Mouse (Mus musculus): ENCODE data around the gene Plcd1.

The Plcd1 gene

DNA sequence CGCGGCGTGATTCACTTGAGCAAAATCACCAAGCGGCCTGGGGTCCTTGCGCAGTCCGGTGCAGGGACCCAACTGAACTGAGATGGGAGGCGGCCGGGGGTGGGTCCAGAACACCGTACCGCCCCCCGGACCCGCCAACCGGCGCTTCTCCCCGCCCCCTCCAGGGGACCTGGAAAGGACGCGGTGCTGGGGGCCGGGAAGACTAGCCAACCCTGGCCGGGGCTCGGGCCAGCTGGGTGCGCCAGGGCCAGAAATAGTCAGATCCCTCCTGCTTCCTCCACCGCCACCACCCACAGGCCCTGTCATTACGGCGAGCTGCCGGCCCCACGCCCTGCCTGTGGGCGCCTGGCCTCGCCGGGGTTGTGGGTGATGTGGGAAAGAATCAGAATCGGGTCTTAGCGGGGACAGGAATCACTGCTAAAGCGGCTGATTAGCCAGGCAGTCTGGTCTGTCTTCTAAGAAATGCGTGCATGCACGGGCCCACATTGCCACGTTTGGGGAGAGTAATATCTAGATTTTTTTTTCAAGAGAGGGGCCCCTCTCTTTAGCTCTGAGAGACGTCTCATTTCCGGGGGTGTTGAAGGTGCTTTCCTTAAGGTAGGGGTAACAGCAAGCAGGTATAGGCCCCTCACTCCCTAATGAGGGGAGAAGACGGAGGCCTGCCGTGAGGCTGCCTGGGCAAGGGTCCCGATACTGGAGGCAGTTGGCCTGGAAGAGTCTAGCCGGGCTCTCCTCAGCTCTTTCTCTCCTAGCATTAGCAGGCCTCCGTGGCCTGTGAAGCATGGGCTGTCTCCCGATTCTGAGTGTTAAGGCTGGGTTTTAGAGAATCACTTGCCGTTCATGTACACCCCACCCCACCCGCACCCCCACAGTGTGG lies at the start of gene Plcd1:
Plcd1 (minus strand) TSS at position 84 of the 877 bp plus-strand sequence.
- peak; percentile 52 to 69 for DNase-seq (ENCODE audit: low spot score in 2 of 2)

DNA sequence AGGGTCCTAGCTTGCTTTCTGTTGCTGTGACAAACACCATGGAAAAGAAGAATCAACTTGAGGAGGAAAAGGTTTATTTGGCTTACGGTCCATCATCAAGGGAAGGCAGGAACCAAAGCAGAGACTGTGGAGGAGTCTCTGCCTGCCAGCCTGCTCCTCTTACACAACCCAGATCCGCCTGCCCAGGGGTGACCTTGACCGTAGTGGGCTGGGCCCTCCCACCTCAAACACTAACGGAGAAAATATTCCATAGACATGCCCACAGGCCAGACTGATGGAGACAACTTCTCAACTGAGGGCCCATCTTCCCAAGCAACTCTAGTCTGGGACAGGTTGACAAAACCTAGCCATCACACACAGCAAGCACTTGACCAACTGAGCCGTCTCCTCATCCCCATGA lies 48.8 kb upstream of the Plcd1 start:
- DNase-seq (ENCODE audit: low spot score in 2 of 2) = no peak

DNA sequence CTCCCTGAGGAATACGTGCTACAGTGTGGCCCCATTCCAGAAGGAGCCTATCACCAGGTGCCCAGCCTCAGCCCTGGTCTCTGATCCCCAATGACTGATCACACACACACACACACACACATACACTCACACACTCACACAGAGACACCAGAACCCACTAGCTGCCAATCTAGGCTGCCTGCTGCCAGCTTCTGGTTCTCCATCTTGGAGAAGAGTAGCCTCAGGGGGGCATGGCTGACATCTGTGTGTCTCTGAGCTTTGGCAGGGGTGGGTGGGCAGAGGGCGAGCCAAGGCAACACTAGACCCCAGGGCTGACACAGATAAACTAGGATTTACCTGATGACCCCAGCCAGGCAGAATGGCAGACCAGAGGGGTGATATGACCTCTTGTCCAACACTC lies 45.5 kb upstream of the Plcd1 start:
- no peak for DNase-seq (ENCODE audit: low spot score in 2 of 2)

DNA sequence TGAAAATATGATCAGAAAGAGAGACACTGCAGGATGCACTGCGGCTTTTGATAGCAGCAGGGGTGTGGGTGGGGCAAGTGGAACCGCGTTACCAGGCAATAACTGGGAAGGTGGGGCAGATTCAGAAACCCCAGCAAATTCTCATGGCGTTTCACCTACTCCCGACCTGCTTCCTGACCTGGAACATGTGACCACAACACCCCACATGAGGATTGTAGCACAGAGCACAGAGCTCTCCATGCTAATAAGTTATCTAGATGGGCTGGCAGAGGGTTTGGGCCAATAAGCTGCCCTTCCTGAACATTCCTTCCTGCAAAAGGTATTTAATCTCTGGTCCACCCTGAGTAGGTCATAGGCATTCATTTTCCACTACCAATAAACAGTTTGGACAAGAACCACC lies 37.4 kb upstream of the Plcd1 start:
- no peak for DNase-seq (ENCODE audit: low spot score in 2 of 2)

DNA sequence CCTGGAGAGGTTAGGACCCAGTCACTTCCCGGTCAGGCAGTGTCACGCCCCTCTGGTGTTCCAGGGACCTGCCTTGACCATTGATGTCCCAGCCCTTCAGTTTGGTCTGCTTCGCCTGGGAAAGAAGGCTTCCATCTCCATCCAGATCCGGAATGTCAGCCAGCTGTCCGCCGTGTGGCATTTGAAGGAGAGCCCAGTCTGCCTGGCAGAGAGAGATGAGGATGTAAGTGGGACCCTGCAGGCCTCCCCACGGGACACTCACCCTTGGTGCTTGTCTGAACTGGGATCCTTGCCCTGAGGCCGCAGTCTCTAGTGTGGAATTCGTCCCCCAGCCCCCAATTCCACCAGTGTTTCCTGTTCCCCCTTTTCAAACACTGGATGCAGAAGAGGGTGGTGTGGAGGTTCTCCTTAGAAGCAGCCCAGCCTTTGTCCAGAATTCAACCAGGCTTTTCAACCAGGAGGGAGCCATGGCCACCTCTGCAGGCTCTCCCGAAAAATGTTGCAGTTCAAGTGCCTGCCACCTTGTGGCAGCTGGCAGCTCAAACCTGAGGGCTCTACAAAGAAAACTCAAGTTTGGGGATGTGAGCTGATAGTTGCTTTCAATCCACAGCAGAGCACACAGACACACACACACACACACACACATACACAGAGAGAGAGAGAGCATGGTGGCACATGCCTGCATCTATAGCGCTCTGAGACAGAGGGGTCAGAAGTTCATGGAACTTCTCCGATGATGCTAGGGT lies 35.3 kb upstream of the Plcd1 start:
- DNase-seq (ENCODE audit: low spot score in 2 of 2) = no peak

DNA sequence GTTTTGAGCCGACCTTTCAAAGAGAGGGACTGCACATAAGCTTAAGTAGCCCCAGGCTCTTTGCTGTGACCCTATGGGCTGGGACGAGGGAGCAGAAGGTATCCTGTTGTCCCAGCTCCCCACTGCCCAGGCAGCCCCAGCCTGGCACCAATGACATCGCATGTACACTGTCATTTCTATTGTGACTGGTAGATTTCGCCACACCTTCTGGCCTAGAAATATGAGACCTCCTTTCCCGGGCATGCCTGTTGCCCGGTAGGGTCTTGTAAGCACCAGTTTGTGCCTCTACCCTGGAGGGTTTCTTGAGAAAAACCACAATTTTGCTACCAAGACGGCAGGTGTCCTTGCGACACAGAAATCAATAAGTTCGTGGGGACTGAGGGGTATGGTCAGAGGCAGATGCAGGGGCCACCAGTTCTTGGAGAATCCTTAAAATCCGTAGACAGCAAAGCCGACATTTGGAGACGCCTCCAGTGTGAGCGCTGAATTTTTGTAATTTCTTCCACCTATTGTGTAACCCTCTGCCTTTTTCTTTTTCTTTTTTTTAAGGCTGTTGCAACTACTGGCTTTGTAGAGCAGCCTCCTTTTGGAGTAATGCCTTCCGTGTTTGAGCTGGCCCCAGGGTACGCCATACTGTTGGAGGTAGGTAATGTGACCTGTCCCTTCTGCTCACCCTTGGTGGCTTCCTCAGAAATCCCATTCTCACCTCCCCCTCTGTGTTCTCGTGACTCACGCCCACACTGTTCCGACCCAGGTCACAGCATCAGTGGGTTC lies 29.5 kb upstream of the Plcd1 start:
- DNase-seq (ENCODE audit: low spot score in 2 of 2) = no peak

DNA sequence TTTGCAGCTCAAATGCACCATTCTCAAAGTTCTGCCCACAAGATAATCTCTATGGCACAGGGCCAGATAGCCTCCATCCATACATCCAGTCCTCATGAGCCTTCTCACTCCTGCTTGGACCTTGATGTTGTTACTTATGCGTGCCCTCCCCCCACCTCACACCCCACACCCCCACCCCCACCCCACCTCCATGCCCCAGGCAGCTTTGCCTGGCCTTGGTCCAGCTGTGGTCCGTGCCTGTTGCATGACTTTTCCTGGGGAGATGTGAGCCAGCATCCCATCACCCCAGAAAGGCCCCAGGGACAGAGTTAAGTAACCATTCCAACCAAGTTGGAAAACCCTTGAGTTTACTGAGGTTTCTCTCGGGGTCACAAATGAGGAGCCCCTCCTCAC lies 26.9 kb upstream of the Plcd1 start:
- no peak for DNase-seq (ENCODE audit: low spot score in 2 of 2)

DNA sequence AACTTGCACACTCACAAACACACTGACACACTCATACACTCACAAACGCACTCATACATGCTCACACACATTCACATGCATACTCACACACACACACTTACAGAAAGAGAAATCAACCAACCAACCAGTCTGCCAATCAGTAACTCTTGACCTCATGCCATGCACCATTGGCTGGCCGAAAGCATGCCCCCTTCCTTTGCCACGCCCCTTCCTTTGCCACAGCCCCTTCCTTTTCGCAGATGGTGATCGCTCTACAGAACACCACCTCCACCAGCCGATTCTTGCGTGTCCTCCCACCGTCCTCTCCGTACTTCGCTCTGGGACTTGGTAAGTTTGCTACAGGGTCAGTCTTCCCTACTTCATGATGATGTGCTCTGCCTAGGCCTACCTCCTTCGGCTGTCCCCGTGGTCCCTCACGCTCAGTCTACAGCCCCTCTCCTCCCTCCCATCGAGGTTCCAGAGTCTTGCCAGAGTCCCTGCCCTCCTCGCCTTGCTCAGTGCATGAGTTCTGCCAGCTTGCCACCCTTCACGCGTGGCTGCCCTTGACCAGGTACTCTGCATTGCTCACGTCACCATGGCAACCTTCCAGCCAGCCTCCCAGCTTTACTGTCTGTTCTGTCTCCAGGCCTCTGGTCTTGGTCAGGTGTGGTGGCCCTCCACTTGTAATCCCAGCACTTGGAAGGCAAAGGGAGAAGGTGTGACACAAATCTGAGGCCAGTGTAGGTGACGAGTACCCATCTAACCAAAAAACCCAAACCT lies 26.3 kb upstream of the Plcd1 start:
- no peak for DNase-seq (ENCODE audit: low spot score in 2 of 2)

DNA sequence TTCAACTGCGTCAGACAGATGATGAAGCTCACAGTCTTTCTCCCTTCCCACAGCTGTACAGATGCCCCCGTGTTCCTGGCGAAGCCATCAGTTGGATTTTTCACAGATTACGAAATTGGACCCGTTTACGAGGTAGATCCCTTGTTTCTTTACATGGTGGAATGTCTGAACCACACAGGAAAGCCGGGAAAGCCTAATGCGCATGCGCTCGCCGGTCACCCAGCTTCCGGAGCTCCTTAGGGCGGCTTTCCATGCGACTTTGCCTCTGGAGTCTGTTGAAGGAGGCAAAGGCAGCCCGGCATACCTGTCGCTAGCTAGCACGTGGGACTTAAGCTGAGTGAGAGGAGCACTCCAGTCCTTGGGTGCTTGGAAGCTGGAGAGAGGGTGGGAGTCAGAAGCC lies 21.6 kb upstream of the Plcd1 start:
- DNase-seq (ENCODE audit: low spot score in 2 of 2) = no peak

DNA sequence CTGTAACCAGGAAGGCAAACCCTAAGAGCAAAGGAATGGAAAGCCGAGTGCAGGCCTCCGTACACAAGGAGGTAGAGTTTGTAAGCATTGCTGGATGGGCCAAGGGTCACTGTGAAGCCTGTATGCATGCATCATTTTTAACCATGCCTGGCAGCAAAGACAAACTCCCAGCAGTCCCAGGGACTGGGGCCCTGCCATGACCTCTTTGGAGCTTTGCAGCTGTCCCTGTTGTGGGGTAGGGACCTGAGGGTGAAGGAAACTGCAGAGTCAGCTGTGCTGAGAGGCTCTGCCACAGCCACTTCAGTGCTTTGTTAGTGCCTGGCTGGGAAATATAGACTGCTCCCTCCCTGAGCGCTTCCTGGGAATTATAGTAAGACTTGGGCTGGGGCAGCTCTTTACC lies 17.3 kb upstream of the Plcd1 start:
- no peak for DNase-seq (ENCODE audit: low spot score in 2 of 2)

DNA sequence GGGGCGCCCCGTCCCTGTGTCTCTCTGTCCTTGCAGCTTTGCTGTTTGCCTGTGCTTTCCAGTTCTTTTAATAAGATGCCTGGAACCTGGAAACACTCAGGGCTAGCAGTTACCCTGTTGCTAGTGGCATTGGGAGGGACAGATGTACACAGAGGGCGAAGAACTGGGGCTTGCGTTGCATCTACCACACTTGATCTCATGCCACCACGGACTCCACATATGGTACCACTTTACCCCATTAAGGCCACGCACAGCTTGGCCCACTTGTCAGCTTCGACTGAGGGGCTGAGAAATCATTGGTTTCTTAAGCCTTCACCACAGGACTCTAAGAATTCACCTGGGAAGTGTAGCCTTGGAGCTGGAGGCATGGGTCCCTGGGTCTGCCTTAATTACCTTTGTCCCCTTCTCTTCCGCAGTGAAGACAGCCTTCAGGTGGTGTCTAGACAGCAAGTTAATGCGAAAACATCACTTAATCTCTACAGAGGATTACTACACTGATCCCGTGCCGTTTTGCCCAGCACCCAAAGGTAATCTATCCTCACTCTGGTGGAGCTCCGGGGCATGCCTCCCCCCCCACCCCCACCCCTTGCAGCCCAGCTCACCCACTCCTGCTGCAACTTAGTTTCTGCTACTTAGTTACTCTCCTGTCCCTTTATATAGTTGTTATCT lies 16.5 kb upstream of the Plcd1 start:
- DNase-seq (ENCODE audit: low spot score in 2 of 2) = no peak

DNA sequence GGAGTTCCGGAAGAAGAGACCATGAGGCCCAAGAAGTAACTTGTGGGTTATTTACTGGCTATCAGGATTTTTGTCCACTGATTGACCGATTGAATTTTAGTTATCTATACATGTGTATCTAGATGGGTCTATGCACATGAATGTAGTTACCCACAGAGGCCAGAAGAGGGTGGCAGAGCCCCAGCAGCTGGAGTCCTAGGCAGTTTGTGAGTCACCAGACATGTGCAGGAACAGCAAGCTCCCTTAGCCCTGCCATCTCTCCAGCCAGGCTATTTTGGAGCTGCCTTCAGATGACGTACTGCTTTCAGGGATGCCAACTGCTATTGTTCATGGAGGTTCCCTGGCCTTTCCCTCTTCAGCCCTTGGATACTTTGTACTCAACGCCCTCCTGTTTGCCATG lies 14.3 kb upstream of the Plcd1 start:
- no peak for DNase-seq (ENCODE audit: low spot score in 2 of 2)

DNA sequence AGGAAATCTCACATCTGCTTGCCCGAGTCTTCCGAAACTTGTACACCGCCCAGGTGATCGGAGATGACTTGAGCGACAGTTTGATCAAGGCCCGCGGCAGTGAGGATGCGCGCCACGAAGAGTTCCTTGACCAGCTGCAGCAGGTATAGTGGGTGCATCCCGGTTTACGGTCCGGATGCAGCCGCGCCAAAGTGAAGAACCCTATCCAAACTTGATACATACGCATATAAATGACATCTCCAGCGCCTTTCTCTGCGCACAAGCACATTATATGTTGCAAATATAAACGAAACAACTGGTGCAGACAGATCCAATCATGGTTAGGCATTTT lies 9.4 kb upstream of the Plcd1 start:
- DNase-seq (ENCODE audit: low spot score in 2 of 2) = no peak

DNA sequence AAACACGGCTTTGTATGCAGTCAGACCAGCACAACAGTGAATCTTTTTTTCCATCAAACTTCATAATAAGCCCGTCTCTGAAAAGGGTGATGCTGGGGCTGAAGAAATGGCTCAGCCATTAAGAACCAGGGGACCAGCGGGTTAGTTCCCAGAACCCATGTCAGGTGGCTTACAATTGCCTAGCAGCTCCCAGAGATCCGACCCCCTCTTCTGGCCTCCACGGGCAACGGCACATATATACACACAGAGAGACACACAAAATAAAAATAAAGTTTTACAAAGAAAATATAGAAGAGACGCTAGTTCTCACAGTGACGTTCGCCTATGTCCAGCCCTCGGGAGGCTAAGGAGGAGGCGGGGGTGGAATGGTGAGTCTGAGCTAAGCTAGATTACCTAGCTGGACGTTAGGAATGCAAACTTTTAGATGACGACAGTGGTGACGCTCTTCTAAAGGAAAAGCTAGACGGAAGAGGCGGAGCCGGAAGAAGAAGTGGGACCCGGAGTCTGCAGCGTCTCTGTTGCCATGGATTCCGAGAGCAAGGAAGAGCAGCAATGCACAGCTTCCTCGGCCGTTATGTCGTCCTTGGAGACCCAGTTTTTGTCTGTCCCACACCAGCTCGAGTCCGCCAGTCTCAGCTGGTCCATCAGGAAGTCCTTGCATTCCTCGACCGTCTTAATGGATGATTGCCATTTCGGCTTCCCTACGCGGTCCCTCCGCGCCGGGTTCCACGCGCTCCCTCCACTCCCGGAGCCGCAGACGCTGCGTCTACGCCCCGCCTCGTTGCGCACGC lies 8.9 kb upstream of the Plcd1 start, which contains the start of gene Dlec1:
Dlec1 (plus strand) TSS at position 487 of the 791 bp plus-strand sequence.
- DNase-seq (ENCODE audit: low spot score in 2 of 2) = peak; percentile 52 to 54

DNA sequence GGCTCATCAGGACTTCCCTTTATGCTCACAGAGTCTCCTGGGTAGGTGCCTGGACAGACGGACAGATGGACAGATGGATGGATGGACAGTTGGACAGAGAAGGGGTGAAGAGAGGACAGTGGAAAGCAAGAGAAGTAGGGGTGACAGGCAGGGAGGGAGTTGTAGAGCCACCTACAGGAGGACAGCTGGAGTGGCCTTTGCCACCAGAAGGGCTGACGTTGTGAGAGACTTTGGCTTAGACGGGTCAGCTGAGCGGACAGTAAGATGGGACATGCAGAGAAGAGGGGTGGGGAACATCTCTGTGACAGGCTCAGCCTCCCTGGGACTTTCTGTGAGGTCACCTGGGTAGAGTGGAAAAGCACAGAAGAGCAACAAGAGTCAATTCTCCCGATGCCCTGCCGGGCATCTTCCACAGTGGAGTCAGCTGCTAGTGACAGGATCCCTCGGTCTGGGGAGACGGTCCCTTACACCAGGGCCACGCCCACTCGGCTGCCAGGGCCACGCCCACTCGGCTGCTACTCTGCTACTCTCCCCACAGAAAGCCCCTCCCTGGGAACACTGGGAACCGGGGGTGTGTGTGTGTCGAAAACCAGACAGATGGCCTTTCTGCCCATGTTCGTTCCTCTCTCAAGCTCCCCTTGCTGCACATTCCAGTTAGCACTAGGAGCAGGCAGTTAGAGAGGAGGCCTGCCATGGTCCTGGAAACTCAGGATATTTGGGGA lies 7.0 kb upstream of the Plcd1 start:
- no peak for DNase-seq (ENCODE audit: low spot score in 2 of 2)

DNA sequence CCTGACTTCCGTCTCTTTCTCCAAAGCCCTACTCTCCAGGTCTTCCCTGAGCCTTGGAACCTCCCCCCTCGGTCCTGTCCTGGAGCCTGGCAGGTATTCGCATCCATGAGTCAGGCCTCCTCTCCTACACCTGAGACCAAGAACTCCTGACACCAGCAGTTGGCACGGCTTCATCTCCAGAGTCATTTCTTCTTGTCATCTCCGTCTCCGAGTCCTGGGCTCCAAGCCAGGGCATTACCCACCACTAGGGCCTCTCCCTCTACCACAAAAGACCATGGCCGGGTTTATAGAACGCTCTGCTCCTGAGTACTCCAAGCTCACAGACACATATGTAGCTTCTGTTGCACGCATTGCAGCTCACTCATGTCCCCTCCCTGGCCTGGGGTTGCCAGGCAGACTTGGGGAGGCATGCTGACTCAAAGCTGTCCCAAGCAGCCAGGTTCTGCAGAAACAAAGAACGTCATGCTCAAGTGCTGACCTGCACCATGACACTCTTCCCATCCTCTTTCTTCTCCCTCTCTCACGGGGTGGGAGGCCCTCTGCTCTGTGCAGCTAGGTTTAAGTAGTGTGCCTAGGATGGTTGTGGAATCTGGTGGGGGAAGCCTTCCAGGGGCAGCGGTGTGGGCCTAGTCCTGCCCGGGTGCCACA lies 1.3 kb upstream of the Plcd1 start:
- no peak for DNase-seq (ENCODE audit: low spot score in 2 of 2)

DNA sequence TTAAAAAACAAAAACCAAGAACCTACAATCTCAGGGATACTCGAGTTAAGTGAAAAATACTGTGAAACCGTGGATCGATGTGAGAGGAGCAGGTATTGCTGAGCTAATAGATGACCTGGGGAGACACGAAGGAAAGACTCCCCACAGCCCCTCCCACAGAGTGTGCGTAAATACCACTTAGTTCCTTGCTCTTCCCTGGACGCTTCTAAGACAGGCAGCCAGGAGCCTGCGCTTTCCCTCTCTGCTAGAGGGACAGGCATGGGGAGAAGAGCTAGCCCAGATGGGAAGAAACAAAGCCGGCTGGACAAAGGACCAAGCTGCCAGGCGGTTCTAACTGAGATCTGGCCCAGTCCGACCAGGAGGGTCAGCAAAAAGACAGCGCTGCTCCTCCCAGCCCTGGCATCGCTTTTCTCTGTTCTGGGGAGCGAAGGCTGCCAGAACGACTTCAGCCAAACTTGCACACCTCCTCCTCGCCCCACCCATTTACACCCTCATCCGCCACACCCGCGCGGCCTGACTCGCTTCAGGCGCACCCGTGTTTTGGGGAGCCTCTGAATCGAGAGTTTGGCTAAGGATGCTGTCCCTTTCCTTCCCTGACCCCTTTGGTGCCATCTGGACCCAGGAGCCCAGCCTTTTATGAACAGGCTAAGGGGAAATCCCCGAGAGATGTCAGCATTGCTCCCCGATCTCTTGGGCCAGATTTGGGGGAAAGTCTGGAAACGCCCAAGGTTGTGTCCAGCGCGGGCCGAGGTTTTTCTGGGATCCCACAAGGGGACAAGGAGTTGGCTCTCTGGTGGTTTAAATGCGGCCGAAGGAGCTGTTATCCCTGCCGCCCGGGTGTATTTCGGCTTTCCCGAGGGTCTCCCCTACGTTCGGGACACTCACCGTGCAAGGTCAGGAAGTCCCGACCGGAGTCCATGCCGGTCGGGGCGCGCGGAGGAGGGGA lies 556 bp downstream of the Plcd1 start:
- DNase-seq (ENCODE audit: low spot score in 2 of 2) = no peak
